Mouse (Mus musculus) liver, embryonic 15.5 days (tissue): ENCODE measurements around the gene Rtf2. TPM values are rescaled to one million over a fixed set of nuclear protein-coding genes. Genes with fewer than 3 reads are reported as not detected.

Source experiments
- ATAC-seq: fragments of 200-750 bp; cut with Nextera tagmentation; 2 replicates; pipeline ENCODE4 v1.8.0; 2017; ENCODE audit warnings: moderate number of reproducible peaks, mild to moderate bottlenecking, moderate library complexity; ENCODE audit not compliant: insufficient read depth
- H3K27ac ChIP-seq: fragments of 300-500 bp; sonication (generic); replicated peaks from 2 replicates; pipeline ENCODE4 v1.5.1; 2015; ENCODE audit warnings: mild to moderate bottlenecking, inconsistent platforms
- H3K27me3 ChIP-seq: fragments of 300-500 bp; sonication (generic); 2 replicates; pipeline ENCODE4 v1.6.1; 2015; ENCODE audit warnings: mild to moderate bottlenecking, inconsistent platforms
- H3K36me3 ChIP-seq: fragments of 300-500 bp; sonication (generic); replicated peaks from 2 replicates; pipeline ENCODE4 v1.6.1; 2015; ENCODE audit warnings: moderate library complexity, mild to moderate bottlenecking, inconsistent platforms
- H3K4me1 ChIP-seq: fragments of 300-500 bp; sonication (generic); replicated peaks from 2 replicates; pipeline ENCODE4 v1.6.1; 2015; ENCODE audit warnings: inconsistent platforms
- H3K4me2 ChIP-seq: fragments of 300-500 bp; sonication (generic); 2 replicates; pipeline ENCODE4 v1.6.1; 2015; ENCODE audit warnings: moderate library complexity, mild to moderate bottlenecking, inconsistent platforms
- H3K4me3 ChIP-seq: fragments of 300-500 bp; sonication (generic); replicated peaks from 2 replicates; pipeline ENCODE4 v1.5.1; 2015; ENCODE audit warnings: mild to moderate bottlenecking, inconsistent platforms
- H3K9ac ChIP-seq: fragments of 300-500 bp; sonication (generic); 2 replicates; pipeline ENCODE4 v1.6.1; 2015; ENCODE audit warnings: moderate library complexity, mild to moderate bottlenecking, inconsistent platforms
- H3K9me3 ChIP-seq: fragments of 300-500 bp; sonication (generic); replicated peaks from 2 replicates; pipeline ENCODE4 v1.6.1; 2016; ENCODE audit warnings: inconsistent platforms
- WGBS: fragments of 180-500 bp; shearing (Covaris S2); methylation state at CpG from one replicate; pipeline ENCODE4 v1.1.7; 2015; ENCODE audit warnings: mixed read lengths; ENCODE audit not compliant: insufficient replicate concordance; 5-methylcytosine and 5-hydroxymethylcytosine counted together
- polyA plus RNA-seq: library from polyadenylated mRNA; unstranded; fragments of >200 nt; fragmentation: Nextera tagmentation; extraction: Ambion mirVana; gene quantifications from 2 replicates; pipeline ENCODE4 v1.2.1, GENCODE M21; 2015

Rtf2 gene
- polyA plus RNA-seq, 1 experiment from 2014 or later = 41.4 TPM

GRCm38 (mm10) chr2:172466427-172467132 lies 26.2 kb downstream of the Rtf2 start:
- no peak overlapping the region for H3K27ac ChIP-seq
- 77% methylated on average over 11 of the region's 11 CpGs for WGBS

GRCm38 (mm10) chr2:172467206-172467605 lies 26.9 kb downstream of the Rtf2 start:
- ATAC-seq = no peak

More at GRCm38 (mm10) chr2:172466427-172467132, 26.2 kb downstream of the Rtf2 start:
- no peak for ATAC-seq
- Histone ChIP-seq H3K9ac (no peak overlapping the region), H3K4me1 (no peaks in the 10 kb centered on the region), H3K36me3 (peaks cover 85% of the 10 kb centered on the region), H3K27me3 (no peaks in the 10 kb centered on the region), H3K9me3 (no peaks in the 10 kb centered on the region), H3K4me3 (no peak overlapping the region), H3K4me2 (no peak overlapping the region)

GRCm38 (mm10) chr2:172468346-172468819 lies 28.0 kb downstream of the Rtf2 start:
- ATAC-seq = no peak
- H3K9me3 ChIP-seq = no peaks in the 10 kb centered on the region
- H3K36me3 ChIP-seq = peaks cover 70% of the 10 kb centered on the region

More at GRCm38 (mm10) chr2:172467206-172467605, 26.9 kb downstream of the Rtf2 start:
- H3K27ac ChIP-seq = no peak overlapping the region
- H3K27me3 ChIP-seq = no peaks in the 10 kb centered on the region
- WGBS = 84% methylated on average over 5 of the region's 5 CpGs
- H3K4me3 ChIP-seq = no peak overlapping the region
- H3K4me2 ChIP-seq = no peak overlapping the region
- H3K4me1 ChIP-seq = no peaks in the 10 kb centered on the region
- no peaks in the 10 kb centered on the region for H3K9me3 ChIP-seq
- no peak overlapping the region for H3K9ac ChIP-seq
- peaks cover 81% of the 10 kb centered on the region for H3K36me3 ChIP-seq

GRCm38 (mm10) chr2:172472318-172472717 lies 32.0 kb downstream of the Rtf2 start, which contains the start of gene Fam209:
Gene Fam209 (plus strand): TSS chr2:172472520.
- Histone ChIP-seq H3K27ac (no peak within 1 kb of the TSS), H3K9ac (no peak within 1 kb of the TSS)

More at GRCm38 (mm10) chr2:172468346-172468819, 28.0 kb downstream of the Rtf2 start:
- H3K9ac ChIP-seq = no peak overlapping the region
- no peaks in the 10 kb centered on the region for H3K27me3 ChIP-seq
- 84% methylated on average over 11 of the region's 11 CpGs for WGBS
- no peak overlapping the region for H3K4me3 ChIP-seq
- no peaks in the 10 kb centered on the region for H3K4me1 ChIP-seq
- H3K27ac ChIP-seq = no peak overlapping the region
- no peak overlapping the region for H3K4me2 ChIP-seq

GRCm38 (mm10) chr2:172473591-172473990 lies 33.2 kb downstream of the Rtf2 start:
- 65% methylated on average over 8 of the region's 8 CpGs for WGBS
- H3K4me1 ChIP-seq = peaks cover 3% of the 10 kb centered on the region; the same call in 1 of the 2 replicates
- H3K9ac ChIP-seq = no peak overlapping the region
- no peaks in the 10 kb centered on the region for H3K27me3 ChIP-seq
- H3K27ac ChIP-seq = no peak overlapping the region
- H3K4me3 ChIP-seq = no peak overlapping the region
- no peak overlapping the region for H3K4me2 ChIP-seq
- H3K9me3 ChIP-seq = no peaks in the 10 kb centered on the region
- peaks cover 18% of the 10 kb centered on the region for H3K36me3 ChIP-seq
- no peak for ATAC-seq

More at GRCm38 (mm10) chr2:172472318-172472717, 32.0 kb downstream of the Rtf2 start, which contains the start of gene Fam209:
- WGBS = 77% methylated on average over 11 of the region's 11 CpGs
- Histone ChIP-seq H3K4me2 (no peak within 1 kb of the TSS), H3K9me3 (no peaks in the 10 kb centered on the region), H3K4me1 (peaks cover 3% of the 10 kb centered on the region; the same call in 1 of the 2 replicates), H3K4me3 (no peak within 1 kb of the TSS), H3K36me3 (peaks cover 31% of the 10 kb centered on the region), H3K27me3 (no peaks in the 10 kb centered on the region)
- no peak for ATAC-seq

GRCm38 (mm10) chr2:172474970-172475369 lies 34.6 kb downstream of the Rtf2 start:
- WGBS = 27% methylated on average over 6 of the region's 6 CpGs
- peaks cover 3% of the 10 kb centered on the region; the same call in 1 of the 2 replicates for H3K4me1 ChIP-seq
- no peak overlapping the region for H3K9ac ChIP-seq
- no peak overlapping the region for H3K4me2 ChIP-seq
- ATAC-seq = no peak
- H3K27ac ChIP-seq = no peak overlapping the region
- H3K4me3 ChIP-seq = no peak overlapping the region
- no peaks in the 10 kb centered on the region for H3K27me3 ChIP-seq
- peaks cover 5% of the 10 kb centered on the region; the same call in 1 of the 2 replicates for H3K36me3 ChIP-seq
- H3K9me3 ChIP-seq = no peaks in the 10 kb centered on the region

- Histone ChIP-seq H3K4me3 (no peak overlapping the region), H3K27ac (no peak overlapping the region), H3K4me2 (no peak overlapping the region), H3K9ac (no peak overlapping the region), H3K9me3 (no peaks in the 10 kb centered on the region), H3K27me3 (no peaks in the 10 kb centered on the region), H3K36me3 (no peaks in the 10 kb centered on the region), H3K4me1 (peaks cover 3% of the 10 kb centered on the region; the same call in 1 of the 2 replicates)
- WGBS = 20% methylated on average over 10 of the region's 10 CpGs
- ATAC-seq = no peak
These were observed 36.4 kb downstream of the Rtf2 start for GRCm38 (mm10) chr2:172476707-172477260.

GRCm38 (mm10) chr2:172477350-172477749 lies 37.0 kb downstream of the Rtf2 start:
- no peak for ATAC-seq
- WGBS = 25% methylated on average over 3 of the region's 3 CpGs

GRCm38 (mm10) chr2:172477860-172478259 lies 37.5 kb downstream of the Rtf2 start:
- WGBS = 3% methylated on average over 2 of the region's 2 CpGs
- Histone ChIP-seq H3K27ac (no peak overlapping the region), H3K27me3 (no peaks in the 10 kb centered on the region), H3K4me3 (no peak overlapping the region), H3K4me2 (no peak overlapping the region), H3K9me3 (no peaks in the 10 kb centered on the region), H3K36me3 (no peaks in the 10 kb centered on the region), H3K9ac (no peak overlapping the region), H3K4me1 (peaks cover 3% of the 10 kb centered on the region; the same call in 1 of the 2 replicates)
- no peak for ATAC-seq

More at GRCm38 (mm10) chr2:172477350-172477749, 37.0 kb downstream of the Rtf2 start:
- no peak overlapping the region for H3K9ac ChIP-seq
- no peak overlapping the region for H3K27ac ChIP-seq
- no peaks in the 10 kb centered on the region for H3K9me3 ChIP-seq
- no peaks in the 10 kb centered on the region for H3K27me3 ChIP-seq
- H3K4me3 ChIP-seq = no peak overlapping the region
- peaks cover 3% of the 10 kb centered on the region; the same call in 1 of the 2 replicates for H3K4me1 ChIP-seq
- H3K4me2 ChIP-seq = no peak overlapping the region
- H3K36me3 ChIP-seq = no peaks in the 10 kb centered on the region

- no peak overlapping the region for H3K4me3 ChIP-seq
- H3K27me3 ChIP-seq = no peaks in the 10 kb centered on the region
- H3K36me3 ChIP-seq = no peaks in the 10 kb centered on the region
- H3K4me2 ChIP-seq = no peak overlapping the region
- no peak overlapping the region for H3K27ac ChIP-seq
- 43% methylated on average over 7 of the region's 7 CpGs for WGBS
- no peaks in the 10 kb centered on the region for H3K9me3 ChIP-seq
- ATAC-seq = no peak
- no peak overlapping the region for H3K9ac ChIP-seq
- peaks cover 3% of the 10 kb centered on the region; the same call in 1 of the 2 replicates for H3K4me1 ChIP-seq
These were observed 39.9 kb downstream of the Rtf2 start for GRCm38 (mm10) chr2:172480296-172480695.
